Mouse (Mus musculus) cerebellum, adult 2 months (tissue): ENCODE measurements around the gene Tmem63b. TPM values are rescaled to one million over a fixed set of nuclear protein-coding genes. Genes with fewer than 3 reads are reported as not detected.

ENCODE experiments used
- DNase-seq, 2 experiments: peaks; one replicate each; pipeline ENCODE4 v3.0.0; 2021
- H3K27ac ChIP-seq: fragments of 200-500 bp; 2 replicates; pipeline ENCODE4 v1.5.1; 2012; ENCODE audit warnings: low read length, control low read depth, inconsistent platforms; ENCODE audit not compliant: insufficient read depth
- H3K27me3 ChIP-seq: fragments of 200-500 bp; 2 replicates; pipeline ENCODE4 v1.6.1; 2012; ENCODE audit warnings: inconsistent platforms, mild to moderate bottlenecking, low read length, moderate library complexity; ENCODE audit not compliant: control insufficient read depth, insufficient read depth
- H3K4me1 ChIP-seq: fragments of 200-500 bp; 2 replicates; pipeline ENCODE4 v1.6.1; 2011; ENCODE audit warnings: low read length; ENCODE audit not compliant: control insufficient read depth, insufficient read depth
- H3K4me3 ChIP-seq: fragments of 200-500 bp; replicated peaks from 2 replicates; pipeline ENCODE3; 2011; ENCODE audit warnings: mild to moderate bottlenecking, low read depth, low read length, control low read depth; ENCODE audit not compliant: insufficient read depth
- CTCF ChIP-seq: fragments of 200-500 bp; IDR thresholded peaks from 2 replicates; pipeline ENCODE4 v1.5.1; 2011; ENCODE audit warnings: low read depth, mild to moderate bottlenecking, control low read depth, low read length, moderate library complexity, borderline replicate concordance; ENCODE audit not compliant: insufficient read depth
- POLR2A ChIP-seq: fragments of 200-500 bp; IDR thresholded peaks from 2 replicates; pipeline ENCODE4 v1.6.1; 2011; ENCODE audit warnings: low read length, control low read depth, borderline replicate concordance; ENCODE audit not compliant: insufficient read depth
- WGBS: fragments of 180-500 bp; shearing (Covaris S2); methylation state at CpG from one replicate; pipeline ENCODE4 v1.1.7; 2018; 5-methylcytosine and 5-hydroxymethylcytosine counted together
- polyA plus RNA-seq: library from polyadenylated mRNA; depleted of rRNA; stranded (reverse); fragments of >200 nt; gene quantifications from 2 replicates; pipeline ENCODE4 v1.2.3, GENCODE M21; 2012

The Tmem63b gene
- polyA plus RNA-seq, 1 experiment, result 196 TPM

- H3K27ac ChIP-seq, result no peak overlapping the region
- no peaks in the 10 kb centered on the region for H3K4me1 ChIP-seq
- H3K4me3 ChIP-seq, result no peak overlapping the region
- no peak for TF ChIP-seq CTCF
- no peak for TF ChIP-seq POLR2A
- 90% methylated on average over 2 of the region's 2 CpGs for WGBS
- H3K27me3 ChIP-seq, result no peaks in the 10 kb centered on the region
- DNase-seq, result no peak
Observed at GRCm38 (mm10) chr17:45672598-45672997, 14.1 kb downstream of the Tmem63b start.

- Histone ChIP-seq H3K27me3 (no peaks in the 10 kb centered on the region), H3K4me1 (no peaks in the 10 kb centered on the region), H3K27ac (no peak overlapping the region), H3K4me3 (no peak overlapping the region)
- no peak for TF ChIP-seq POLR2A
- peak; percentile 33; the same call in 1 of the 2 replicates for TF ChIP-seq CTCF
- WGBS, result 54% methylated on average over 1 of the region's 1 CpGs
- DNase-seq, result no peak
Observed at GRCm38 (mm10) chr17:45671821-45672220, 14.9 kb downstream of the Tmem63b start.

- H3K4me1 ChIP-seq, result no peaks in the 10 kb centered on the region
- TF ChIP-seq CTCF (no peak), POLR2A (no peak)
- H3K4me3 ChIP-seq, result no peak overlapping the region
- WGBS, result 38% methylated on average over 10 of the region's 10 CpGs
- H3K27ac ChIP-seq, result no peak overlapping the region
- no peaks in the 10 kb centered on the region for H3K27me3 ChIP-seq
- no peak for DNase-seq
Observed at GRCm38 (mm10) chr17:45667986-45668385, 18.7 kb downstream of the Tmem63b start.

GRCm38 (mm10) chr17:45667481-45667880, 19.2 kb downstream of the Tmem63b start:
- Histone ChIP-seq H3K27me3 (no peaks in the 10 kb centered on the region), H3K4me3 (no peak overlapping the region), H3K4me1 (no peaks in the 10 kb centered on the region), H3K27ac (no peak overlapping the region)
- TF ChIP-seq CTCF (no peak), POLR2A (no peak)
- DNase-seq, result no peak
- WGBS, result 61% methylated on average over 10 of the region's 10 CpGs

GRCm38 (mm10) chr17:45666091-45666490, 20.6 kb downstream of the Tmem63b start:
- DNase-seq, result no peak
- Histone ChIP-seq H3K27ac (no peak overlapping the region), H3K4me3 (no peak overlapping the region), H3K27me3 (no peaks in the 10 kb centered on the region), H3K4me1 (no peaks in the 10 kb centered on the region)
- 82% methylated on average over 11 of the region's 11 CpGs for WGBS
- TF ChIP-seq POLR2A, result no peak
- TF ChIP-seq CTCF, result no peak

GRCm38 (mm10) chr17:45664608-45665007, 22.1 kb downstream of the Tmem63b start:
- no peak for TF ChIP-seq CTCF
- TF ChIP-seq POLR2A, result no peak
- 66% methylated on average over 13 of the region's 13 CpGs for WGBS
- H3K27me3 ChIP-seq, result no peaks in the 10 kb centered on the region
- DNase-seq, result no peak
- H3K4me3 ChIP-seq, result no peak overlapping the region
- H3K4me1 ChIP-seq, result no peaks in the 10 kb centered on the region
- H3K27ac ChIP-seq, result no peak overlapping the region

- DNase-seq, result peak; percentile 73 to 85
- TF ChIP-seq POLR2A, result 0 out of 2 replicates have a peak, but pooled peaks have one; percentile 19
- TF ChIP-seq CTCF, result peak; percentile 87
- Histone ChIP-seq H3K4me1 (no peaks in the 10 kb centered on the region), H3K4me3 (peak overlapping the region; percentile 29), H3K27ac (no peak overlapping the region), H3K27me3 (no peaks in the 10 kb centered on the region)
- 22% methylated on average over 27 of the region's 27 CpGs for WGBS
Observed at GRCm38 (mm10) chr17:45663106-45663919, 23.4 kb downstream of the Tmem63b start.

GRCm38 (mm10) chr17:45659225-45659624, 27.5 kb downstream of the Tmem63b start, which contains the start of gene Capn11:
Capn11 (minus strand) TSS chr17:45659325.
- WGBS, result 75% methylated on average over 4 of the region's 4 CpGs
- TF ChIP-seq POLR2A (no peak), CTCF (no peak)
- no peak for DNase-seq
- no peak within 1 kb of the TSS for H3K27ac ChIP-seq
- no peaks in the 10 kb centered on the region for H3K4me1 ChIP-seq
- H3K4me3 ChIP-seq, result no peak within 1 kb of the TSS
- no peaks in the 10 kb centered on the region for H3K27me3 ChIP-seq
